Mouse (Mus musculus) thymus, postnatal 0 days (tissue): ENCODE results near the gene Mapkapk2. TPM values are rescaled to one million over a fixed set of nuclear protein-coding genes. Genes with fewer than 3 reads are reported as not detected.
"Not testable (repeated sequence)": the region's sequence is repeated elsewhere in the genome, so short reads cannot be mapped to it uniquely, and the experiment has no call there.

Experiments used
- DNase-seq: peaks from one replicate; pipeline ENCODE4 v3.0.0-alpha.2; 2015; ENCODE audit warnings: low spot score
- polyA plus RNA-seq: library from polyadenylated mRNA; unstranded; fragments of >200 nt; fragmentation: Nextera tagmentation; extraction: Ambion mirVana; gene quantifications from 2 replicates; pipeline ENCODE4 v1.2.1, GENCODE M21; 2015

Mapkapk2 gene
- 26.6 and 30.4 TPM in 2 replicates for polyA plus RNA-seq

DNA sequence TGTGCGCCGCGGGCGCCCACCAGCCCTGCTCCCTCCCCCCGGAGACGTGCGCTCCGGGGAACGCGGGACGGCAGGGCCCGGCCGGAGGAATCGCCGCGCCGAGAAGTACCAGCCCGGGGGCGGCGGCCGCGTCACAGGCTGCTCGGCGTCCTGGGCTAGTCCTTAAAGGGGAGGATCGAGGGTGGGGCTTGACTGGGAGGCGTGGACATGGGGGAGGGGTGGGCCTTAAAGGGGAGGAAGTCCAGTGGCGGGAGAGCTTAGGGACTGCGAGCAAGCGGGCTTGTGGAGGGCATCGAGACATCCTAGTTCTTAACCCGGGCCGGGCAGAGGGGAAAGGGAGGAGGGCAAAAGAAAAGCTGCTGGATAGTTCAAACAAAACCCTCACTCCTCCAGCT lies at the start of gene Mapkapk2:
TSS of gene Mapkapk2 (minus strand) at position 127 of the 395 bp plus-strand sequence.
- peak; percentile 83 for DNase-seq

DNA sequence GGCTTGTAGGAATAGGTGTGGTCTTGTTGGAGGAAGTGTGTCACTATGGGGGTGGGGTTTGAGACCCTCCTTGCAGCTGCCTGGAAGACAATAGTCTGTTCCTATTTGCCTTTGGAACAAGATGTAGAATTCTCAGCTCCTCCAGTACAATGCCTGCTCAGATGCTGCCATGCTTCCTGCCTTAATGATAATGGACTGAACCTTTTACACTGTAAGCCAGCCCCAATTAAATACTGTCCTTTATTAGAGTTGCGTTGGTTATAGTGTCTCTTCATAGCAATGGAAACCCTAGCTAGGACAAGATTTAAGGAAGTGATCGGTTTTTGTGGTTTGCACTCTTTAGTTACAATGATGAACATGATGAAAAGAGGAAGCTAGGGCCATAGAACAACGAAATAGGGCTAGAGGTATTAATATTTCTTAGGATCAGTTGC lies 48.6 kb upstream of the Mapkapk2 start:
- no peak for DNase-seq

DNA sequence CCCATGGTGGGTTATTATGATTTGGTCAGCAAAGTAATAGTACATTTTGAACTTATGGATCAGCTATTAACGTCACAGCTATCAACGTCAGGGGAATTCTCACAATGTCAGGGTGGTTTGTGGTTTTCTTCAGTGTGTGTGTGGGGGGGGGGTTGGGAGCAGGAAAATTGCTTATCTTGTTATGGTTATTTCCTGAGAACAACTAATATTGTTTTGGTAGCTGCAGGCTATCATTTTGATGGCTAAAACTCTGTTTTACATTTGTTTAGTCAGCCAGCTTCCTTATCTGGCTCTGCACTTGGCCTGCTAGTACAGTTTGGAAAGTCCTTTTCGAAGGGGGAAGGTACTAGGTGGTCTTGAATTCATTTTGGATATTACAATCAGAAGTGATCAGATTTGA lies 47.6 kb upstream of the Mapkapk2 start:
- DNase-seq, result not testable (repeated sequence)

DNA sequence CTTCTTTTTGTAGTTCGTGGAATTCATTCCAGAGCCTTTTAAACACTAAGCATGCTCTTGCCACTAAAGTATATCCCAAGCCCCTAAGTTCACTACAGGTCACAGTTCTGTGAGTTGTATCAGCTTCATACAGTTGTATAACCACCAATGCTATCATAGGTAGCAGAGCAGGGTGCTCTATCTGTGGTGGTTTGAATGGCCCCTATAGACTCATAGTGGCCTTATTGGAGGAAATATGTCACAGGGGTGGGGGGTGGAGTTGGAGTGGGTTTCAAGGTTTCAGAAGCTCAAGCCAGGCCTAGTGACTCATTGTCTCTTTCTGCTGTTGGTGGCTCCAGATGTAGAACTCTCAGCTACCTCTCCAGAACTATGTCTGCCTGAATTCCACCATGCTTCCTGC lies 44.8 kb upstream of the Mapkapk2 start:
- DNase-seq, result no peak

DNA sequence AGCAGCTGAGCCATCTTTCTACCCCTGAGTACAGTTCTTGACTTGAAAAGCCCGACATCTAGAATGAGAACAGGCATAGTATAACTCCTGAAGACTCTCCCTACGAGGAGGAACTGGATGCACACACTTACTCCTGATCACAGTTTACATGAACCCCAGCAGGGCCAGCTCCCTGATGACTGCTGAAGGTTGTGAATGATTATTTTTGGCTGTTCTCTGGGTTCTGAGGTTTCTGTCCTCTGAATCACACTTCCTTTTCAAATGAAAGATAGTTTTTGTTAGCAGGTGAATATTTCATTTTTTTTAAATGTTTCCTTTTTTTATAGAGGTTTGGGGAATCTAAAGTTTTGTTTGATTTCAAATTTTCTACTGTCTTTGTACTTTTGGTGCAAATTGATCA lies 43.8 kb upstream of the Mapkapk2 start:
- no peak for DNase-seq

DNA sequence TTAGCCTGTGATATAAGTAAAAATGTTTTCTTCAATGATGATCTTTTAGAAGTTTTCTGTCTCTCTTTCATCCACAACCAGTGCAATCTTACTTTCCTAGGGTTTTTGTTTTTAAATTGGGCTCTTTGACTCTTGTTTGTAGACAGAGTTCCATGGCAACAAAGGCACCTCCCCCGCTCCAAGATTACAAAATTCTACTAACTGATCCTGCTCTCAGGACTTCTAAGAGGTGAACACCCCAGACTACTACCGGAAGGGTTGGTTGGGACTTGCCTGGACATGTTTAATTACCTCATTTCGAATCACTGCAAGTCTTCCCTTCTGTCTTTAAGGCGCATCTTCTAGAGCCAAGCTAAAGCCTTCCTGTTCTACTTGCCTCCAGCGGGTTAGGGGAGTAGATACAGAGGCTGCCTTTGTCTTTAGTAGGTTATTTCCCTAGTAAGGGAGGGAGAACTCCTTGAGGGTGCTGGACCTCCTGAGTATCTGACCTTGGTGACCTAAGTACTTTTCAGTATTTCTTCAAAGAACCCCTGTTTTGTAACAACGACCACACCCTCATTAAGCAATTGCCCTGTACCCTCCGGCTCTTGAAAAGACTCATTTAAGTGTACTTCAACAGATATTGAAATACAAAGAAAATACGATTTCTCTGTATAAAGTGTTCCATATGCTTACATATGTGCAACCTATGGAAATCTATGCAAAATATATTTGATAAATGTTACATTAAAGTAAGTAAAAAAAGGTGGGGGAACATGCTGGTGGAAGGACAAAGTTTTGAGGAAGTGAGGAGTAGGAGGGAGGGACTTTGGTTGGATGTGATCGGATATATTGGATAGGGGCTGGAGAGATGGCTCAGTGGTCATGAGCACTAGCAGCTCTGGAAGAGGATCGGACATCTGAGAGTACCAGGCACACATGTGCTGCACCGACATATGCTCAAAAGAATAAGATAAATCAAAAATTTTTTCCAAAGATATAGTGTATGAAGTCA lies 41.8 kb upstream of the Mapkapk2 start:
- DNase-seq, result no peak

DNA sequence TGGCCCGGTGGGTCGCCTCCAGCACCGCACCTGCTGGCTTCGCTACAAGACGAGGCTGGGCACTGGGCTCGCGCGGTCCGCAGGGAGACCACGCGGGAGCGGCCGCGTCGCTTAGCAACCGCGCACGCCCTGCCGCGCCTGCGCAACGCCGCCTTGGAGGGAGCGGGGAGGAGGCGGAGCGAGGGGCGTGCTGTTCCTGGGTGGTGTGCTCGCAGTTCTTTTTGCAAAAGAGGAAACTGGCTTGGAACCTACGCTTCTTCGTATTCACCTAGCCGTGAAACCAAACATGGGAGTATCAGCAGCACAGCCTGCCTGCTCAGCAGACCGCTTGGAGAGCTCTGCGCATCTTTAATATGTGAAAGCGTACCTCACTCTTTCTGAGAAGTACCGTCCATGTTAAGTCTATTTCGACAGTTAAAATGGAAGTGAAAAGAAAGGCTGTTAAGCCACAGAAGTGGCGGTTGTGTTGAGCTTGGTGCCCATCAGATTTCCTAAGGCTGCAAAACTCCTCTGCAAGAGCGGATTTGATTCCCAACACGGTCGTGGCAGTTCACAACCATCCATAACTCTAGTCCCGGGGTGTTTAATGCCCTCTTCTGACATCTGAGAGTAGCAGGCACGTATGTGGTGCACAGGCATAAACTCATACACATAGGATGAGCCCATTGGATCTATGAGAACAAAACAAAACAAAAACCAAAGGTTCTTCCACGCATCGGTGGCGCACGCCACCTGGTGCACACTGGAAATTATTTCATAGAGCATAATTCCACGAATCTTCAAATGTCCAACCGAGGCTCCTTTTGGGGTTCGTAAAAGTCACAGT lies 40.8 kb upstream of the Mapkapk2 start, which contains the start of gene Dyrk3:
TSS of gene Dyrk3 (minus strand) at position 150 of the 826 bp plus-strand sequence.
- peak; percentile 93 for DNase-seq

DNA sequence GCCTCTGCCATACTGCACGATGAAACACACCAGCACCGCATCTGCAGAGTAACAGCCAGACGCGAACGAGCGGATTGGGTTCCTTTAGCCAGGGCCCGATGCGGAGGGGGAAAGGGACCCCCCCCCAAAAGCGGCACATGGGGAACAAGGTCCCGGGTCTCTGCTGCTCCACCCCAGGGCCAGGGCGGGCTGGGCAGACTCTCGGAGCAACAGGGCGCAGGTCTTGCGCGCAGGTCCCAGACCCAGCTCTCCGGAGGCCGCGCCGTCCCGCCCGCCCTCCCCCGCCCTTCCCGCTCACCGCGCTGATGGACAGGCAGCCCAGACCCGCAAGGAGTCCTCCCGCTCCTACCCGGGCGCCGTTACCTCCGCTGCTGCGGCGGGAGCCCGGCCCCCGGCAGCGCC lies 40.1 kb upstream of the Mapkapk2 start:
- peak; percentile 13 for DNase-seq

DNA sequence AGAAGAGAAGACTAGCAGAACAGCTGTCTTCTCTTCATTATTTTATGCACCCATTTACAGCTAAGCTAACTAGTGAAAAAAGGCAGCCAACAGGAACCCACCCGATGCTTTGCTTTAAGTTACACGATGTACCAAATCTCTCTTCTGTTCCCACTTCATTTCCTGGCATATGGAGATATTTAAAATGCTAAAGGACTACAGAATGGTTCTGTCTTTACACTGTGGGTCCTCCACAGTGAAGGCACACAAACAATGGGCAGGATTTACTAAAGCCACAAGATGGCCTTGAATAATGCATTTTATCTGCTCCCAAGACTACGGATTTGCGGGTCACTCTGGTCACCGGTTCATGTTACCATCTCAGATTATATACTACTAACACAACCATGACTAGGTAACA lies 39.5 kb upstream of the Mapkapk2 start:
- no peak for DNase-seq

DNA sequence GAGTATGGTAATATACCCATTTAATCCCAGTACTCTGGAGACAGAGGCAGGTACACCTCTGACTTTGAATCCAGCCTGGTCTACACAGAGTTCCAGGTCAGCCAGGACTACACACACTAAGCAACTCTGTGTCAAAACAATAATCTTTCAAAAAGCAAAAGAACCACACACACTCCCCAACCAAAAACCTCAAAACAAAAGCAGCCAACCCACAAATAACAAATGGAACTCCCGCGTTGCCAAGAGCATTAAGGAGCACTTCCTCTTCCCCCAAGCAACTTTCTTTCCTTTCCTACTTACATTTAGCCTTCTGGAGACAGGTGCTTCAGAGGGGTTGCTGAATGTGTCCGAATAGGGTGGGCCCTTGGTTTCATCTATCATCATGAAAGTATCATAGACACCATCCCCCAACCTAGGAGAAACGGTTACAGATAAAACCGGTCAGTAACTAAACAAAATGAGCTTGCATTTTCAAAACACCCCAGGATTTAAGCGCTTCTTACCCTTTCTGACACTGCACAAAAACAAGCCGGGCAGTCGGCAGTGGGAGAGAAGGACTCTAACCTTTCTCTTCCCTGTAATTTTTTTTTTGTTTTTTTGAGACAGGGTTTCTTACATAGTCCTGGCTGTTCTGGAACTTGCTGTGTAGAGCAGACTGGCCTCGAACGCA lies 38.5 kb upstream of the Mapkapk2 start:
- no peak for DNase-seq

DNA sequence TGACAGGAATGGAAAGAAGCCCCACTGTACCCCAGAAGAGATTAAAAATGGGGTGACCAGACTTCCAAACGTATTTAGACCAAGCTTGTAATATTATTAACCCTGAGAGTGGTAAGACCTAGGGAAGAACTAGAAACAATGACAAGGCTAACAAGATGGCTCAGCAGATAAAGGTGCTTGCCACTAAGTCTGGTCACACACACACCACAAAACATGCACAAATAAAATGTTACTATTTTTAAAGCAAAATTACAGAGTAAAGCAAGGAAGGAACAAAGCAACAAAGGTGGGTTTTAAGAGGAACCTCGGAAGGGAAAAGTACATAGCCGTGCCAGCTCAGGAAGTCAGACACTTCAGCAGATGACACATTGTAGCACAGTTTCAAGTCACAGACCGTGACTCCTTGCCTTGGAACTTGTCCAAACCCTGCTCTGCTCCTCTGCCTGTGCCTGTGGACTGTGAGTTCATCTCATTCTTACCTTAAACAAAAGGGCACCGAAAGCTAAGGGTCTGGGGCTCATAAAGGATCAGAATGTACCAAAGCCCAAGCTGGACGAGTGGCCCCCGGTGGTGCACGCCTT lies 37.4 kb upstream of the Mapkapk2 start:
- DNase-seq, result no peak

DNA sequence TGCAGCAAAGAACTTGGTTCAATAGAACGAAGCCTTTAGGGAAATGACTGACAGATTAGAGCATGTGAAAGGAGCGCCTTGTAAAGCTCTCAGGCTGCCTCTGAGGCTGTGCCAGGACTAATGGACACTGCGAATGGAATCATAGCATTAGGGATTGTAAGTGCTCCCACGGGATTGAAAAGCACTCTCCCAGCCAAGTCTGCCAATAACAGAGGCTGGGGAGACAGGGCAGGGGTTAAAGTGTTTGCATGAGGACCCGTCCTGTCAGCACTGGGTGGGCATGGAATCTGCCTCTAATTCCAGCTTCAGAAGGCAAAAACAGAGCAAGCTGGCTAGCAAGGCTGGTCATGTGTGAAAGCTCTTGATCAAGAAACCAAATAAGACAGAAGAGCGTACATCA lies 36.6 kb upstream of the Mapkapk2 start:
- DNase-seq, result no peak

DNA sequence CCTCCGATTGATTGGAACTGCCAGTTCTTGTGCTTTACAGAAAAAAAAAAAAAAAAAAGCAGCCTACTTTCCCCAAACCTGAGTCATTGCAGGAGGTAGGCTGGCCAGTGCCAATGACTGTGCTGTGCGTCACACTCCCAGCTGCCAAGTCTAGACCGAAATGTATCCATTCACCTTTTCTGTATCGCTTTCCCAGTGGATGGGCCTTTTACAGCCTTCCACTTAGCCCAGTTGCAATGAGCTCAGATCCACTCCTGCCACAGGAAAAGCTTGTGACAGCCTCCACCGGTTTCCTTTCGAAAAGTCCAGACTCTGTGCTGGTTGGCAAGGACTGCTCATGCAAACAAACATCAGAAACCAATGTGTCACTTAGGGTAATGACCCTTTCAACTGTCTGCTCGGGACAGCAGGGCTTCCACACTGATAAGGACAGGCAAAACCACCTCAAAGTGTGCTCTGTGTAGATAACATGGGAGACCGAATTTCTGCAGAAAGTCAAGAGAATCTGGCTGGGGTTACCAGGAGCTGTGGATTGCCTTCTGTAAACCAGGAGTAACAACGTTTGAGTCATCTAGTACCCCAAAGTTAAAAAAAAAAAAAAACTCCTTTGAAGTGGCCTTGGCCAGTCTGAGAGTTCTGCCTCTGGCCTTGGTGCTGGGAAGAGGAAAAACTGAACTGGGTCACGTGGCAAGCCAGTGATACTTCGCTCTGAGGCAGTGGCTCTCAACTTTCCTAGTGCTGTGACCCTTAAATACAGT lies 28.5 kb upstream of the Mapkapk2 start:
- DNase-seq, result no peak

DNA sequence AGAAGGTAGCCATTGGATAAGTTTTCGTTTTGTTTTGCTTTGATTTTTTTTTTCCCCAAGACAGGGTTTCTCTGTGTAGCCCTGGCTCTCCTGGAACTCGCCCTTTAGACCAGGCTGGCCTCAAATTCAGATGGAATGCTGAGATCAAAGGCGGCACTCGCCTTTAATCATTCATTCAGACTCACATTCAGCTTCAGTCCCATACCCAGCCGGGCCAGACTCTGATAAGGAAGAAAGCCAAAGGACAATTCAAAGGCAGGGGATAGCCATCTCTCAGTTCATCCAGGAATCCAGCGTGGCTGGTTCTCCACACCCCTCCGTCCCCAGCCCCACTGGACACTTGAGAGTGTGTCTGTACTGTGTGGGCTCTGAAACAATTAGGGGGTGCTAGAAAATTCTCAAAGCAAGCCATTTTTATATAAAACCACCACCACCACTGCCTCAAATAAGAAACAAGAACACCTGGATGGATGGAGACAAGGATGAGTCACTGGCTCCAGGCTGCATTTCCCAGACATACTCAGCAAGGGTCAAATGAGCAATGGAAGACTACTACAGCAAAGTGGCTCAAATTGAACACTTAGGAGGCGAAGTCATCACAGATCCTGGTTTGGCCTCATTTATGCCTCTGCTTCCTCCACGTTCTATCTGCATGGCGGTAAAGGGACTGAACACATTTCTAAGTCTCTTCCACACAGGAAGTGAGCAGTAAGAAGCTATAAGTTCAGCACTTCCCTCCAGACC lies 26.1 kb upstream of the Mapkapk2 start:
- DNase-seq, result no peak

DNA sequence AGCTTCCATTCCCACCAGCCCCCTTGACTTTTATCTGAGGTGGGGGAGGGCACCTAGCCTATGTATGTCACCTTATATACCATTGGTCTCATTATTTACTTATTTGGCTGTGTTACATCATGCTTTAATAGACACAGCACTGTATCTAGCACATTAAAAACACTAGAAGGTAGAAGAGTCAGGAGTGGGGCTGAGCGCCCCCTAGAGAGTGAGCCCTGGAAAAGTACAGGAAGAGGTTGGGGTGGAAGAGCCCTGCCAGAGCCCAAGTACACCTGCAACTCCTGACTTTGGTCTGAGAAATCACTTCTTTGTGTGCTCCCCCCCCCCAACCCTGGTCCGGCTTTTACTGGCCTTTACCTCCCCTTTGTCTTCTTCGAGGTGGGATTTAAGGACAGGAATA lies 24.4 kb upstream of the Mapkapk2 start:
- DNase-seq, result peak; percentile 50

DNA sequence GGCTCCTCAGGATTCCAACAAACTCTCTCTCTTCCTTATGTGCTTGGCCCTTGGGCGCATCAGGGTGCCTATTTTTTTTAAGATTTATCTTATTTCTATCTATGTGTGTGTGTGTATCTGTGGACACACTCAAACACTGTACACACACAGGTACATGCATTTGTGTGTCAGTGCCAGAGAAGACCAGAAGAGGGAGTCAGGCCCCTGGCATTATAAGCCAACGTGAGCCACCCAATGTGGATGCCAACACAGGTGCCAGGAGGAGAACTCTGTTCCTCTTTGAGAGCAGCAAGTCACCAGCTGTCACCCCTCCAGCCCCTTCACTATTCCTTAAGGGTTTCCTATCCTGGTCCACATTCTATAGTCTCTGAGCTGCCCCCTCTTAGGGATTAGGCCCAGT lies 21.4 kb upstream of the Mapkapk2 start:
- DNase-seq, result peak; percentile 66

DNA sequence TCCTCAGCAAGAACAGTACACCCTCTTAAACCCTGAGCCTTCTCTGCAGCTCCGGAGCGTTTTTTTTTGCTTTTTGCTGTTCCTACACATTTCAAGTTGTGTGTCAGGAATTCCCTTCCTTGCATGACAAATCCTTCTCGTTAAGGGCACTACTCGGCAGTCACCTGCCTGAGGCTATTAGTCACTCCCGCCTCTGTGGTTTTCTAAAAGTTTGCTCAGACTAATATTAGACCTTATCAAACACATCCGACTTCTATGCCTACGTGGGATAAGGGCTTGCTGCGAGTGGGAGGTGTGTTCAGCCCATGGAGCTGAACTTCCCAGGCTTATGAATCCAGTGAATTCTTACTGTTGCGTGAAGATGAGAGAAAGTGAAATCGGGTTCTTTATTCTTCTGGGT lies 20.9 kb upstream of the Mapkapk2 start:
- no peak for DNase-seq

DNA sequence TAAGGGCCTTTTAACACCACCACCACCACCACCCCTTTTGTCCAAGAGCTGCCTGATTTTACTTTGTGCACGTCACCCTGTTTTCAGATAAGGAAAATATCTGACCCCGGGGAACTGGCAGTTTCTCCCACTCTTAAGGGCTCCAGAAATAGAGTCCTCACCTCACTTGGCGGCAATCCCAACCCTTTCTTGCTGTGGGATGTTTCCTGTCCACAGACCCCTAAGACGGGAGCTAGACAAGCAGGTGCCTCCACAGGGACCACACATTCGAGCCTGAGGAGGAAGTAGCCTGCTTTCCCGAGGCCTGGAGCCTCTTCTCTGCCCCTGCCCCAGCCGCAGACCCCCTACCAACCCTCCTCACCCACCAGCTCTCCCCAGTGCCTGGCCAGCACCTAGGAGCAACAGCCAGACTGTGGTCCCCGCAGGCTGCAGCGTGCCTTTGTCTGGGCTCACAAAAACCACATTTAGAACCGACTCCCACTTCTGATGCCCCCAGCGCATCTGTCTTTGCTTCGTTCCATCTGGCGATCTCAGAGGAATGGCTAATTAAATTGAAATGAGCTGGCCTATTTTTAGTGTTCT lies 18.9 kb upstream of the Mapkapk2 start:
- DNase-seq, result no peak

DNA sequence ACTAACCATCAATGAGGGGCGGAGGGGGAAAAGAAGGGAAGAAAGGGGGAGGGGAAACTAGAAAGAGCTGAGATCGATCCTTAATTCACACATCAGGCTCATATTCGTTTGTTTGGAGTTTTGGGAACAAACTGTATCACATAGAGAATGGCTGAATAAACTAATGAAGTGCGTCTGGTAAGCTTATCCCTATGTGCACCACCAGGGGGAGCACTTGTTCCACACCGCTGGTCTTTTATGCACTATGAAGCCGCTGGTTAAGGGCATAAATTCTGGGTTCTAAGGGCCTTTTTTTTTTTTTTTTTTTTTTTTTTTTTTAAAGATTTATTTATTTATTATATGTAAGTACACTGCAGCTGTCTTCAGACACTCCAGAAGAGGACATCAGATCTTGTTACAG lies 18.3 kb upstream of the Mapkapk2 start:
- DNase-seq, result peak; percentile 76
